Mouse (Mus musculus): ENCODE results near the gene Dnm2.
"Not testable (repeated sequence)": the region's sequence is repeated elsewhere in the genome, so short reads cannot be mapped to it uniquely, and the experiment has no call there.

Gene Dnm2

DNA sequence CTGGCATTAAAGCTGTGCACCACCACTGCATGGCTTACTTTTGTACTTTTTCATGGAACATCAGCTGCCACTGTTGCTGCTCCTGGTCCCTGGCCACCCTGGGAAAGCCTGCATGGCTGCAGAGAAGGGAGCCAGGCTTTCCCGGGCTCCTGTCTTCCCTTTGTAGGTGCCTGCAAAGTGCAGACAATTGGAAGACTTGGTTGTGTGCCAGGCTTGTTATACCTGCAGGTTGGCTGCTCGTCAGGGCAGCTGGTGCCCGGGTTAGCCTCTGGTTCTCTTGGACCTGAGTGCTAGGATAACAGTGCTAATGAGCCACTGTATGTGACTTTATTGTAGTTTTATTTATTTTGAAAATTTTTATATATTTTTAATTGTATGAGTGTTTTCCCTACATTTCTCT lies 34.1 kb downstream of the Dnm2 start:
- peak; percentile 58 for DNase-seq

GRCm38 (mm10) chr9:21460400-21460940 lies 35.8 kb downstream of the Dnm2 start:
- no peak for DNase-seq

DNA sequence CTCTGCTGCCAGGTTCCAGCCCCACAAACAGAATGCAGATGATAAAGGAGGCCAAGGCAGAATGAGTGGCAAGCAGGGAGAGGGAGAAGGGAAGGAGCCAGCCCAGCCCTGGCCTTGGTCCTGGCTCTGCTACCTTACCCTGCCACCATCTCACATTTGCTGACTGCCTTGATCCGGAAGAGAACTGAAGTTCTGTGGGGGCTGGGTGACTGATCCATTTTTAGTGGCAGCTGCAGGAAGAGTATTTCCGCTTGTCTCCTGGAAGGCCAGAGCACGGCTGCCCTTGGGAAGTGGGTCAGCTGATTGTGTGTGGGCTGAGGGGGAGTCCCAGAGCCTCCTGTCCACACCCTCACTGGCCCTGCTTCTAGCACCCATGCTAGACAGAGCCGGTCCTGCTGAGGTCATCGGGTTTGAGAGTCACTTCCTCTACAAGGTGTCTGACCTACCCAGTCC lies 38.5 kb downstream of the Dnm2 start:
- peak; percentile 39 for DNase-seq

- peak; percentile 76 for DNase-seq
Measured at GRCm38 (mm10) chr9:21463766-21464564, 39.3 kb downstream of the Dnm2 start.

DNA sequence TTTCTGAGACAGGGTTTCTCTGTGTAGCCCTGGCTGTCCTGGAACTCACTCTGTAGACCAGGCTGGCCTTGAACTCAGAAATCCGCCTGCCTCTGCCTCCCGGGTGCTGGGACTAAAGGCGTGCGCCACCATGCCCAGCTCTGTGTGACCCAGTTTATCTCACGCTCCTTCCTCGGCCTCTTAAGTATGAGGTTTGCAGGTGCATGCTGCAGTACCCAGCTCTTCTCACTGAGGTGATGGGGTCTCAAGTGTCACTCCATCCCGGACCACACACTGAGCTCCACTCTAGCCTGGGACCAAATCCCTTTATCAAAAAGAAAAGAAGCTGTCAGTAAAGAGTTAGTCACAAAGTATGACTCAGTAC lies 39.8 kb downstream of the Dnm2 start:
- DNase-seq, result not testable (repeated sequence)

DNA sequence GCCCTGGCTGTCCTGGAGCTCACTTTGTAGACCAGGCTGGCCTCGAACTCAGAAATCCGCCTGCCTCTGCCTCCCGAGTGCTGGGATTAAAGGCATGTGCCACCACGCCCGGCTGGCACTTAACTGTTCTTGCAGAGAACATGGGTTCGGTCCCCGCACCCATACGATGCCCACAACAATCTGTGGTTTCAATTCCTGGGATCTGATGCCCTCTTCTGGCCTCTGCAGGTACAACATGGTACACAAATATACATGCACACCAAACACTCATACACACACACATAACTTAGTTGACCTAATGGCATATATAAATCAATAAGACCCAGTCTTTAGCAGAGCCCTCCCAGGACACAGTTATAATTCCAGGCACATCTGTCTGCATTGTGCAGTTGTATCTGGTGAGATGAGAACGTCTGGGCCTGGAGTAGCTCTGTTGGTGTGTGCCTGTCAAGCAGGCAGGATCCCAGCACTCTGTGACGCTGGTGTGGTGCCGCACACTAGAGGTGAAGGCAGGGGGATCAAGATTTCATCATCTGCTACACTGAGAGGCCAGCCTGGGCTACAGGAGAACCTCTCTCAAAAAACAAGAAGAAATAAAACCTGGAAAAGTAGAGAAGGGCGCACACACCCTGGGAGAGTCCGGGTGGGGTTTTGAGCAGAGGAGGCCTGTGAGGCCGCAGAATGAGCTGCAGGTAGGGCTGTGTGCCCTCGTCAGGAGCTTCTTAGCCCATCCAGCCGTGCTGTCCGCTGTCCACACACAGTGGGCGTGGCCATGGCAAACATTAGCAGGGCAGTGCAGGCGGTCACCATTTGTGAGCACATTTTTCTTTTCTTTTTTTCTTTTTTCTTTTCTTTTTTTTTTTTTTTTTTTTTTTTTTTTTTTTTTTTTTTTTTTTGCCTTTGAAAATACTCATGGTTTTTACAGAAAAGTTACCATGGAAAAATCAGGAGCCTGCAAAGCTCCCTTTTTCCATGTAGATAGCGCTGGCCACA lies 44.6 kb downstream of the Dnm2 start:
- peak; percentile 67 for DNase-seq

DNA sequence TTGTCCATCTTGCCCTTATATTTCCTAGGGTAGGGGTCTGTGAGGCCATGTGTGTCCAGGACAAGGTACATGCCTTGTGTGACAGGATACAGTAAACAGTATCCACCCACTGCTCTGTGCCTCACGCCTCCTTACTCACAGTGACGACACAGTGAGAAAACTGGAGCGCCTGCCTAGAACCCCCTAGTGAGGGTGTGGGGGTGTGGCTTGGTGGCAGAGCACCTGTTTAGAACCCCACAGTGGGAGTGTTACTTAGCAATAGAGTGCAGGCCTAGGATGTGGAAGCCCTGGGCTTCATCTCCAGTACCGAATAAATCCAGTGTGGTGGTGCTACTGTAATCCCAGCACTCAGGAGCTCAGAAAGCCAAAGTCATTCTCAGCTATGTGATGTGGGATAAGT lies 48.2 kb downstream of the Dnm2 start:
- no peak for DNase-seq

DNA sequence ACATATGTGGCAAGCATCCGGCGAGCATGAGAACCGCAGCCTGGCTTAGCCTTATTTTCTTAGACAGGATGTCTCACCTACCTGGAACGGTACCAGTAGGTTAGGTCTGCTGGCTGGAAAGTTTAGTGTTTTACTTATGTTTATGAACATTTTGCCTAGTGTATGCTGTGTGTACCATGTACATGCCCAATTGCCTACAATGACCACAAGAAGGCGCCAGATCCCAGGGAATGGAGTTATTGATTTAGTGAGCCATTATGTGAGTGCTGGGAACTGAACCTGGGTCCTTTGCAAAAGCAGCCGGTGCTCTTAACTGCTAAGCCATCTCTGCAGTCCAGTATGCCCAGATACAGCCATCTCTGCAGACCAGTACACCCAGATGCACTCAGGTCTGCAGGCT lies 53.0 kb downstream of the Dnm2 start:
- no peak for DNase-seq

DNA sequence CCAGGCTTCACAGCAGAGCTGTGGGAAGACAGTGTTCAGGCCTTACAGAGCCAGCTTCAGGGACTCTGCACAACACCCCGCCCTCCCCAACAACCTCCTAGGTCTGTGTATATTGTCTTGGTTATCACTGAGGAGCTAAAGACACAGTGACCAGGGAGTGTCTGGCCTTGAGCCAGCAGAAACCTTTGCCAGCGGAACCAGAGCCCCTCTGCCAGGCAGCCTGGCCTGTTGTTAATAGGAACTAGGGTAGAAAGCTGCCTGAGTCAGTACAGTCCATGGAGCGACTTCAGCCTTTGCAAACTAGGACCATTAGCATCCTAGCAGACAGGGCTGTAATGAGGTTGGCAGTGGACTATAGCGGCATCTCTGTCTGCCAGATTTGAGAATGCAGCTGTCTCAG lies 59.4 kb downstream of the Dnm2 start:
- no peak for DNase-seq

GRCm38 (mm10) chr9:21488246-21488645 lies 63.5 kb downstream of the Dnm2 start:
- DNase-seq, result not testable (repeated sequence)

DNA sequence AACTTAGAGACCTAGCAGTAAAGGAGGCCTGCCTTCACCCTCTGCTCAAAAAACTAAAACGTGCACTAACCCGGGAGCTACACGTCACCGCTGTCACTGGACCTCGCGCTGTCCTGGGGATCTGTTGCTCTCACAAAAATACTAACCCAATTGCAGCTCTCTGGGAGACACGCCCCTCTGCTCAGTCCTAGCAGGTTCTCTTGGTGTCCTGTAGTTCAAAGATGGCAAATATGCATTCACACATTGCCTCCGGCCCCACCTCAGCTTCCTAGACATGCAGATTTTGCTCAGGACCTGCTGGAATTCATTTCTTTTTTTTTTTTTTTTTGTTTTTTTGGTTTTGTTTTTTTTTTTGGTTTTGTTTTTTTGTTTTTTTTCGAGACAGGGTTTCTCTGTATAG lies 66.0 kb downstream of the Dnm2 start:
- DNase-seq, result no peak

DNA sequence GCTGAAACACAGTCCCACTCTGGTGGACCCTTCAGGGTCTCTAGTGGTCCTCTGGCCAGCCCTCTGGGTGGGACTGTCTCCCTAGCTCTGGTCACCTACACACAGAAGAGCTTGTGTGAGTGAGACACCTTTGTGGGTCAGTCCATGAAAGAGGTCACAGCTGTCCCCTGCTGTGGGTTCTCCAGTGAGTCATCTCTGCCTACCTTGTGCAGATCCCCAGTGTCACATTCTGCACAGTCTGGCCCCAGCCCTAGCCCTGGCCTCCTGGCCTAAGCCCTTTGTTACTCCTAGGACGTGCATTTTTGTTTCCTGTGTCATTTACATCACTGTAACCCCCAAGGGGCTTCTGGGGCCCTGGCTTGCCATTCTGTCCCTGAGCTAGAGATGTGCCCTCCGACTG lies 69.2 kb downstream of the Dnm2 start:
- no peak for DNase-seq

DNA sequence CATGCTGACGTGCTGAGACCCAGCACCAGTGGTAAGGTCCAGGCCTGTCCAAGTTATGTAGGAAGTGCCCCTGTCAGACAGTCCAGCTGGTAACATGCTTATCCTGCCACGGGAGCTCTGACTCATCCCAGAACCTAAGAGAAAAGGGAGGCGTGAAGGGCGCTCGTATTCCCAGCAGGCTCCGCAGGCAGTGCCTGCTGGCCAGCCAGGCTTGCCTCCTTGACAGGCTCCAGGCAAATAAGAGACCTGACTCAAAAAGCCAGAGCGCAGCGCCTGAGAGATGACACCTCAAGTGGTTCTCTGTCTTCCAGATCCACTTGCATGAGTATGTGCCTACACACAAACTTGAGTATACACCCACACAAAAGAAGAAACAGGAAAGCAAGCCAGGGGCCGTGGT lies 70.0 kb downstream of the Dnm2 start:
- DNase-seq, result no peak

DNA sequence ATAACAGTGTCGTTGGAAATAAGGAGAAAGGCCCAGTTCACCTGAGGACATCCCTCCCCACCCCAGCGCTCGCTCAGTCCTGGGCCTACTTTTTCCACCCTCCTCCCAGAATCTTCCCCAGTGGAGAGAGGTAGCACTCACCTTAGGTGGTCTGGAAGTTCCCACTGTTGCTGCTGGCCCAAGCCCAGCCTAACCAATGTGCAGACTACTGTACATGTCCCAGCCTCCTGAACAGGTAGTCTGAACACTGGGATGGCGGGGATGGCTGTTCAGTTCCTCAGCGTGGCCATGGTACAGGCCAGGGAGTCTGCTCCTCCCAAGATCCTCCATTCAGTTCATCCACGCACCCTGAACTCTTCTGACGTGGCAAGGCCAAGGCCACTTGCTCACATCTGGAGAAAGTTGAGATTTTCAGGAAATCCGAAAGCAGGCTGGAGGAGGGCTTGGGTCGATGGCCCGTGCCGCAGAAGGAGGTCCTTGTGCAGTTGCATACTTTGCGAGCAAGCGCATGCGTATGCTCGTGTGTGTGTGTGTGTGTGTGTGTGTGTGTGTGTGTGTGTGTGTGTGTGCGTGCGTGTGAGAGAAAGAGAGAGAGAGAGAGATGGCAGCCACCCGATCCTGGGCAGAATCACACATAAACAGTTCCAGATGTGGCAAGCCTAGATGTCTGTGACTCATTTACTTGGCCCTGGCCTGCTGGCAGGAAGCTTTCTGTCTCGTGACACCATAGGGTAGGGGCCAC lies 71.8 kb downstream of the Dnm2 start:
- no peak for DNase-seq

- no peak for DNase-seq
Measured at GRCm38 (mm10) chr9:21497050-21497542, 72.4 kb downstream of the Dnm2 start.

- DNase-seq, result no peak
Measured at GRCm38 (mm10) chr9:21497664-21498063, 73.0 kb downstream of the Dnm2 start.

DNA sequence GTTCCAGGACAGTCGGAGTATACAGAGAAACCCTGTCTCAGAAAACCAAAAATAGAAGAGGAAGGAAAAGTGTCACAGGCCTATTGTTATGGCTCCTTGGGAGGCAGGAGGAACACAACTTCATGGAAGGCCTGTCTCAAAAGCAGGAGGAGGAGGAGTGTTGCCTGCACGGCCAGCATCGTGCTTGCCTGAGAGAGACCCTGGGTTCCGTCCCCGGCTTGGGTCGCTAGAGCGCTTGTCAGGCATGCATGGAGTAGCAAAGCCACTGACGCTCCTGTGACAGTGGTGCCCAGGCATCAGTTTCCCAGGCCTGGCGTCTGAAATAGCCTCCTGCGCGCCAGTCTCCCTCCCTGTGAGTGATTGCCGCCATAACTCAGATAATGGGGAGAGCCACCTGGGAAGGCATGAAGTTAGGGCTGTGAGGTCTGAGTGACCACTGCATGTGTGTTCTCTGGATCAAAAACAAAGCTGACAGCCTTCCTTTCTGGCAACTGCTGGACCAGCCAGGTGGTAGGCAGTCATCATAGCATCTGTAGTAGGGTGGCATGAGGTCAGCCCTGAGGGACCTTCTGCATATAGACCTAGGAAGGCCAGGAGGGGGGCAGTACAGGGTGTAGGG lies 73.7 kb downstream of the Dnm2 start:
- no peak for DNase-seq

DNA sequence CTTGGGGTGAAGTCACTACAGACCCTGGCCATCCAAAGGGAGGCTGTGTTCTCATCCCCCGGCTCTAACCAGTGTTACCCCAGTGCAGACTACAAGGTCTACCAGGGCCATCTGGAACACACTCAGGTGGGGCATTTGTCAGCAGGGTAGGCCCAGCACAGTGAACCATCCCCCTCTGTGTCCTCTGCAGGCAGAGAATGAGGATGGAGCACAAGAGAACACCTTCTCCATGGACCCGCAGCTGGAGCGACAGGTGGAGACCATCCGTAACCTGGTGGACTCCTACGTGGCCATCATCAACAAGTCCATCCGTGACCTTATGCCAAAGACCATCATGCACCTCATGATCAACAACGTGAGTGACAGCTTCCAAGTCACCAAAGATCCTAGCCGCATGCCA lies 78.6 kb downstream of the Dnm2 start:
- DNase-seq, result no peak

GRCm38 (mm10) chr9:21505767-21506166 lies 81.1 kb downstream of the Dnm2 start:
- no peak for DNase-seq

DNA sequence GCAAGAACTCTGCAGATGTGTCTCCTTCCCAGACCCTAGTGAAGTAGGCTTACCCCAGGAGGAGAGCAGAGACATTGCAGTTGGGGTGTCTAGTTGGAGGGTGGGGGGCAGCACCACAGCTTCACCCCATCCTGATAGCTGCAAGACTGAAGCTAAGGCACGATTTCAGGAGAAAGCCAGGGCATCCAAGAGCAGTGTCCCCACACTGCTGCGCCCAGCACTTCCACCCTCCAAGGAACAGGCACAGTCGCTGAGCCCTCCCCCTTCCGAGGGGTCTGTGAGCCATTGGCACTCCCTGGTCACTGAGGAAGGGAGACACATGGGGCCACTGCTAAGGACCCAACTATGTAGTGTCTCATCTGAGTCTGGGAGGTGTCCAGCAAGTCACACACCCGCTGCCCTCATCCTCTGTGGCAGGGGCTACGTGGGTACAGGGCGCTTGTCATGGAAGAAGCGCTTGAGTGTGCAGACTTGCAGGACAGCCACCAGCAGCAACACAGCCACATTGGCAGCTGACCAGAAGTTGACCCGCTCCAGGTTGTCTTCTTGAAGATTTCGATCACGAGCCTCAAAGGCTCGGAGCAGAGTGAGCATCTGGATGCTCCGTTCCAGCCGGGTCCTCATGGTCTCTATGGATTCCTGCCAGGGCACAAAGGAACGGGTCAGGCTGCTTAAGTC lies 83.2 kb downstream of the Dnm2 start:
- peak; percentile 53 for DNase-seq

GRCm38 (mm10) chr9:21508871-21509404 lies 84.2 kb downstream of the Dnm2 start:
- peak; percentile 52 for DNase-seq

All from cerebellum, adult 9-10 months (tissue).